Mouse (Mus musculus): ENCODE results near the gene R3hdml.

- no peak for TF ChIP-seq CTCF (IDR thresholded peaks at IDR 0.05; ENCODE audit: low read depth)
- no peak for TF ChIP-seq EP300 (IDR thresholded peaks at IDR 0.05; ENCODE audit: low read depth)
Observed at GRCm38 (mm10) chr2:163450668-163451295, 41.3 kb upstream of the R3hdml start.
